ENCODE assay signal across 8 mouse cellular contexts in genomic region chr8:57800327-57800726, GRCm38 (mm10).
A peak's percentile ranks its signal among the peaks of the same experiment; 100 is the strongest.
DNase-seq lines count a peak whose midpoint lies in the region; ATAC-seq and TF ChIP-seq lines count a peak whose summit lies in the region.

No protein-coding gene starts in this region.

- in situ Hi-C loops in CH12.LX (cut with MboI; ENCODE audit: low pct_ligation_motif_present, low pct_unique_long_range_greater_than_20kb, low sequenced_read_pairs), result no loop called here

- ATAC-seq in heart, embryonic 16.5 days (replicated peaks; ENCODE audit: extremely low read depth, insufficient read depth, low FRiP score), result peak; percentile 78
- peak; percentile 56; the same call in 1 of the 2 replicates for ATAC-seq in liver, embryonic 14.5 days (ENCODE audit: insufficient read depth)

- WGBS in forebrain, embryonic 10.5 days, result 22% methylated on average over 4 of the region's 4 CpGs
- 19% methylated on average over 4 of the region's 4 CpGs for WGBS in heart, embryonic 16.5 days
- 18% methylated on average over 4 of the region's 4 CpGs for WGBS in liver, embryonic 14.5 days (ENCODE audit: insufficient replicate concordance)

- H3K36me3 ChIP-seq in CH12.LX (replicated peaks in 1 of 2; ENCODE audit: control insufficient read depth in 1 of 2, insufficient read depth in 1 of 2, low read length in 1 of 2), result peaks cover 0 to 11% of the 10 kb centered on the region in 2 experiments
- no peaks in the 10 kb centered on the region for H3K36me3 ChIP-seq in forebrain, embryonic 10.5 days (replicated peaks)
- no peaks in the 10 kb centered on the region for H3K36me3 ChIP-seq in heart, embryonic 16.5 days (ENCODE audit: control insufficient read depth, insufficient read depth)
- H3K36me3 ChIP-seq in liver, embryonic 14.5 days (replicated peaks; ENCODE audit: control insufficient read depth, insufficient read depth, low read depth), result no peaks in the 10 kb centered on the region

- no peaks in the 10 kb centered on the region for H3K79me2 ChIP-seq in CH12.LX (replicated peaks; ENCODE audit: control insufficient read depth, extremely low read depth, insufficient read depth, poor library complexity, severe bottlenecking)

- no peak for TF ChIP-seq POLR2A in CH12.LX (IDR thresholded peaks at IDR 0.05; ENCODE audit: low read depth, low read length)

- no peaks in the 10 kb centered on the region for H3K9me3 ChIP-seq in CH12.LX (replicated peaks; ENCODE audit: low read length)
- H3K9me3 ChIP-seq in forebrain, embryonic 10.5 days, result no peaks in the 10 kb centered on the region
- no peaks in the 10 kb centered on the region for H3K9me3 ChIP-seq in heart, embryonic 16.5 days (replicated peaks; ENCODE audit: control insufficient read depth, low read length)
- no peaks in the 10 kb centered on the region for H3K9me3 ChIP-seq in liver, embryonic 14.5 days (ENCODE audit: control insufficient read depth, low read length)

- H3K9ac ChIP-seq in CH12.LX (ENCODE audit: insufficient read depth, low read depth), result peak overlapping the region; percentile 91
- H3K9ac ChIP-seq in heart, embryonic 16.5 days (ENCODE audit: low read length), result peak overlapping the region; percentile 68
- no peak overlapping the region for H3K9ac ChIP-seq in liver, embryonic 14.5 days (replicated peaks)

- peak overlapping the region; percentile 71; the same call in 1 of the 2 replicates for H3K4me2 ChIP-seq in CH12.LX (ENCODE audit: insufficient read depth, low read depth, poor library complexity, severe bottlenecking)
- peak overlapping the region; percentile 79 for H3K4me2 ChIP-seq in heart, embryonic 16.5 days (ENCODE audit: low read depth, low read length)
- peak overlapping the region; percentile 52 for H3K4me2 ChIP-seq in liver, embryonic 14.5 days (ENCODE audit: low read depth)

- H3K27me3 ChIP-seq in CH12.LX (replicated peaks), result no peaks in the 10 kb centered on the region
- H3K27me3 ChIP-seq in forebrain, embryonic 10.5 days (ENCODE audit: poor library complexity, severe bottlenecking), result peaks cover 33% of the 10 kb centered on the region
- H3K27me3 ChIP-seq in heart, embryonic 16.5 days (ENCODE audit: control insufficient read depth, insufficient read depth, low read length), result peaks cover 1% of the 10 kb centered on the region; the same call in 1 of the 2 replicates
- no peaks in the 10 kb centered on the region for H3K27me3 ChIP-seq in liver, embryonic 14.5 days (ENCODE audit: control insufficient read depth, insufficient read depth, low read length)

- peak; percentile 93 for DNase-seq in CH12.LX (ENCODE audit: extremely low read depth)
- DNase-seq in forebrain, embryonic 10.5 days (ENCODE audit: extremely low spot score, low spot score), result peak; percentile 66
- DNase-seq in kidney, postnatal 14 days, result peak; percentile 85
- DNase-seq in liver, embryonic 14.5 days (ENCODE audit: low read depth in 3 of 3, low spot score in 3 of 3), result peak; percentile 65 to 69 (median 67)
- DNase-seq in neural tube, embryonic 10.5 days (ENCODE audit: extremely low spot score, low spot score), result peak; percentile 56
- DNase-seq in telencephalon, adult 2 months (ENCODE audit: low read depth, low spot score), result peak; percentile 95

- peak; percentile 92 for TF ChIP-seq RAD21 in CH12.LX (IDR thresholded peaks at IDR 0.05; ENCODE audit: low read depth, low read length)

- H3K4me3 ChIP-seq in CH12.LX (replicated peaks in 1 of 3; ENCODE audit: low read depth in 2 of 3, low read length in 2 of 3, poor library complexity in 1 of 3), result peak overlapping the region; percentile 52 to 63 (median 62)
- peak overlapping the region; percentile 48; the same call in 1 of the 2 replicates for H3K4me3 ChIP-seq in brown adipose tissue, adult 24 weeks (ENCODE audit: insufficient read depth, low read depth, low read length)
- peak overlapping the region; percentile 42 for H3K4me3 ChIP-seq in forebrain, embryonic 10.5 days
- peak overlapping the region; percentile 58 for H3K4me3 ChIP-seq in heart, embryonic 16.5 days (ENCODE audit: low read length)
- H3K4me3 ChIP-seq in liver, embryonic 14.5 days (ENCODE audit: insufficient read depth in 1 of 2, low read depth in 2 of 2, low read length in 2 of 2), result peak overlapping the region in 1 of 2 experiments; percentile 33; a peak in 3 of 4 replicates

- peaks cover 0 to 9% of the 10 kb centered on the region in 2 experiments; a peak in 2 of 4 replicates for H3K4me1 ChIP-seq in CH12.LX (ENCODE audit: control insufficient read depth in 1 of 2, insufficient read depth in 2 of 2)
- H3K4me1 ChIP-seq in brown adipose tissue, adult 24 weeks (ENCODE audit: control insufficient read depth, insufficient read depth, insufficient read length, low read length), result no peaks in the 10 kb centered on the region
- peaks cover 12% of the 10 kb centered on the region for H3K4me1 ChIP-seq in forebrain, embryonic 10.5 days
- peaks cover 6% of the 10 kb centered on the region; the same call in 1 of the 2 replicates for H3K4me1 ChIP-seq in heart, embryonic 16.5 days (ENCODE audit: control insufficient read depth, insufficient read depth, low read length)
- no peaks in the 10 kb centered on the region for H3K4me1 ChIP-seq in liver, embryonic 14.5 days (replicated peaks; ENCODE audit: control insufficient read depth in 2 of 2, insufficient read depth in 2 of 2, low read length in 1 of 2)

- dilution Hi-C loops in CH12.LX (cut with MboI; ENCODE audit: extremely low pct_ligation_motif_present, extremely low pct_unique_long_range_greater_than_20kb, low sequenced_read_pairs), result no loop called here

- peak overlapping the region; percentile 69 for H3K27ac ChIP-seq in CH12.LX (ENCODE audit: insufficient read depth, low read depth)
- peak overlapping the region; percentile 76 for H3K27ac ChIP-seq in brown adipose tissue, adult 24 weeks (replicated peaks; ENCODE audit: low read depth, low read length)
- peak overlapping the region; percentile 79 for H3K27ac ChIP-seq in forebrain, embryonic 10.5 days
- H3K27ac ChIP-seq in heart, embryonic 16.5 days (ENCODE audit: low read length), result peak overlapping the region; percentile 87
- H3K27ac ChIP-seq in liver, embryonic 14.5 days, result no peak overlapping the region

- no peak for TF ChIP-seq EP300 in CH12.LX (IDR thresholded peaks at IDR 0.05; ENCODE audit: low read length)
- TF ChIP-seq EP300 in liver, embryonic 14.5 days (IDR thresholded peaks at IDR 0.05; ENCODE audit: low read depth), result no peak

- peak; percentile 60 to 87; a peak in 3 of 4 replicates for TF ChIP-seq CTCF in CH12.LX (conservative IDR thresholded peaks at IDR 0.05 in 1 of 2, IDR thresholded peaks at IDR 0.05 in 1 of 2; ENCODE audit: low read depth in 2 of 2, low read length in 2 of 2)
- TF ChIP-seq CTCF in liver, embryonic 14.5 days (IDR thresholded peaks at IDR 0.05; ENCODE audit: low read depth), result peak; percentile 74

TF ChIP-seq in CH12.LX, 34 proteins besides CTCF, POLR2A, EP300 and RAD21:
- TF ChIP-seq HCFC1 (IDR thresholded peaks at IDR 0.05; ENCODE audit: low read depth, low read length) (0 out of 2 replicates have a peak, but pooled peaks have one; percentile 15), MXI1 (IDR thresholded peaks at IDR 0.05; ENCODE audit: low read depth, low read length) (no peak), MAZ (IDR thresholded peaks at IDR 0.05; ENCODE audit: low read depth, low read length) (0 out of 2 replicates have a peak, but pooled peaks have one; percentile 68), IRF4 (IDR thresholded peaks at IDR 0.05; ENCODE audit: low read depth, low read length) (peak; percentile 39; the same call in 1 of the 2 replicates), GABPA (IDR thresholded peaks at IDR 0.05; ENCODE audit: insufficient replicate concordance, low read depth, low read length) (no peak), ZC3H11A (IDR thresholded peaks at IDR 0.05; ENCODE audit: low read depth, low read length) (peak; percentile 45; the same call in 1 of the 2 replicates), SIN3A (IDR thresholded peaks at IDR 0.05; ENCODE audit: low read length) (peak; percentile 70; the same call in 1 of the 2 replicates), SMC3 (IDR thresholded peaks at IDR 0.05; ENCODE audit: low read depth, low read length) (peak; percentile 87)
